20 mouse cellular contexts compared by ENCODE assay signal in the genomic region with DNA sequence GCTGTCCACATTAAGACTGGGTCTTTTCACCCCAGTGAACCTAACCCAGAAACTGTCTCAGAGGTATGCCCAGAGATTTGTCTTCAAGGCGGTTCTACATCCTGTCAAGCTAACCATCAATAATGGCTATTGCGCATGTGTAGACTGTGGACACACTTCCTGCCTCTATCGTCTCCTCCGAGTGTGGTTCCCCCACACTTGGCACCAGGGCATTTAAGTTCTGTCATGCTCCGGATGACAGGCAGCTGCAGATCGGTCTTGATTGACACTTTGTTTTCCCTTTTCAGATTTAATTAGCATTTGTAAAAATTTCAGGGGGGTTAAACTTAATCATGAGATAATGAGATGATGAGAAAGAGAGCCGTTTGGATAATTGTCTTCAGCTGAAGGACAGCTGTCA. TPM values are rescaled to one million over a fixed set of nuclear protein-coding genes. Genes with fewer than 3 reads are reported as not detected.
DNase-seq lines count a peak whose midpoint lies in the region; ATAC-seq lines count a peak whose summit lies in the region.
"Had no signal": no experiment of that assay in that cellular context is flagged by ENCODE, and none has a peak within 500 bp of the region (broad histone marks: within the 10 kb centered on the region; RNA-seq: fewer than 3 reads in every experiment).

No protein-coding gene starts in this region.

- H3K27me3 ChIP-seq in liver, embryonic 16.5 days (ENCODE audit: control insufficient read depth, insufficient read depth, low read depth, low read length): no peaks in the 10 kb centered on the region
- no peaks in the 10 kb centered on the region for H3K27me3 ChIP-seq in splenic B cell, adult 2 months (ENCODE audit: control insufficient read depth, insufficient read depth, low read length, poor library complexity, severe bottlenecking)
- H3K27me3 ChIP-seq: CH12.LX; heart, embryonic 12.5 days; hindbrain, embryonic 12.5 days; liver, embryonic 13.5 days had no signal

- 72% methylated on average over 7 of the region's 7 CpGs for WGBS in liver, embryonic 16.5 days (ENCODE audit: insufficient replicate concordance)

- peaks cover 2% of the 10 kb centered on the region; the same call in 1 of the 2 replicates for H3K9me3 ChIP-seq in liver, embryonic 16.5 days (replicated peaks; ENCODE audit: control insufficient read depth, low read length)
- H3K9me3 ChIP-seq: limb, embryonic 10.5 days; liver, embryonic 13.5 days had no signal

- H3K27ac ChIP-seq in liver, embryonic 16.5 days (ENCODE audit: low read length): peak overlapping the region; percentile 15; the same call in 1 of the 2 replicates
- H3K27ac ChIP-seq: hindbrain, embryonic 12.5 days; limb, embryonic 10.5 days; liver, embryonic 13.5 days had no signal

- no peak for DNase-seq in liver
- DNase-seq in spleen, postnatal 36 days (ENCODE audit: low spot score in 2 of 2): peak; percentile 52 to 66
- DNase-seq in spleen, postnatal 14 days (ENCODE audit: low spot score in 2 of 2): no peak
- peak; percentile 82 for DNase-seq in splenic B cell, adult 2 months (ENCODE audit: low read depth, low spot score)
- DNase-seq in Muller cell, postnatal 12 days (ENCODE audit: inconsistent ontology term): no peak
- DNase-seq in cerebellum, adult 9-10 months: no peak
- DNase-seq: adrenal gland, postnatal 25 days; cerebellum, adult 18-20 months; heart, adult 11 months; heart, postnatal 14 days; kidney, postnatal 36 days; liver, embryonic 13.5 days; right cerebral cortex, postnatal 4 days had no signal

- no peak for ATAC-seq in liver, embryonic 16.5 days (ENCODE audit: low read depth)
- ATAC-seq in granulocyte monocyte progenitor cell, adult 5-6 weeks (replicated peaks; ENCODE audit: poor library complexity, severe bottlenecking): 0 out of 2 replicates have a peak, but pooled peaks have one; percentile 10

- H3K4me2 ChIP-seq in liver, embryonic 16.5 days (ENCODE audit: low read depth, low read length): no peak overlapping the region
- H3K4me2 ChIP-seq: heart, embryonic 12.5 days; hindbrain, embryonic 12.5 days; liver, embryonic 13.5 days; midbrain, embryonic 11.5 days had no signal

- no peak overlapping the region for H3K4me3 ChIP-seq in liver, embryonic 16.5 days (ENCODE audit: low read depth, low read length)
- H3K4me3 ChIP-seq: heart, embryonic 12.5 days; hindbrain, embryonic 12.5 days; limb, embryonic 10.5 days; liver, embryonic 13.5 days had no signal

- peaks cover 24% of the 10 kb centered on the region for H3K4me1 ChIP-seq in liver, embryonic 16.5 days (ENCODE audit: control insufficient read depth, low read depth, low read length)

- peaks cover 5% of the 10 kb centered on the region for H3K36me3 ChIP-seq in liver, embryonic 16.5 days (ENCODE audit: control insufficient read depth, insufficient read depth)
- no peaks in the 10 kb centered on the region for H3K36me3 ChIP-seq in splenic B cell, adult 2 months (ENCODE audit: control insufficient read depth, insufficient read depth, low read length, poor library complexity, severe bottlenecking)

- H3K9ac ChIP-seq in liver, embryonic 16.5 days (ENCODE audit: low read depth, low read length): no peak overlapping the region
- H3K9ac ChIP-seq: heart, embryonic 12.5 days; hindbrain, embryonic 12.5 days; liver, embryonic 13.5 days had no signal

RNA-seq across cellular contexts. Expression of a gene that starts 56.4 kb away (rescaled TPM):
- polyA plus RNA-seq in liver, embryonic 16.5 days (2015; fragmentation: Nextera tagmentation; extraction: Ambion mirVana): 27.2 and 27.8 TPM in 2 replicates
- total RNA-seq in granulocyte monocyte progenitor cell, adult 5-6 weeks (2014; fragmentation: Nextera tagmentation): 1.5 and 4.9 TPM in 2 replicates
- 0.46 and 1.0 TPM in 2 replicates for total RNA-seq in granulocyte monocyte progenitor cell, adult 5-6 weeks (2017)

Comparison
In these comparisons a context has a peak if more than half of its experiments do, and no peak if none do; other contexts are left out.
1. DNase-seq: peak in spleen, postnatal 36 days (2 of 2) and splenic B cell, adult 2 months (single experiment); none in liver (single experiment), spleen, postnatal 14 days (0 of 2), Muller cell, postnatal 12 days (single experiment) and cerebellum, adult 9-10 months (single experiment).